Mouse (Mus musculus) heart, embryonic 14.5 days (tissue): ENCODE measurements around the gene Gm14391. TPM values are rescaled to one million over a fixed set of nuclear protein-coding genes. Genes with fewer than 3 reads are reported as not detected.
"Not testable (repeated sequence)": the region's sequence is repeated elsewhere in the genome, so short reads cannot be mapped to it uniquely, and the experiment has no call there.

ENCODE experiments used
- ATAC-seq: fragments of 200-750 bp; cut with Nextera tagmentation; 2 replicates; pipeline ENCODE4 v1.8.0; 2017; ENCODE audit warnings: low read depth, moderate TSS enrichment; ENCODE audit not compliant: insufficient number of reproducible peaks, insufficient read depth, low FRiP score
- H3K27ac ChIP-seq, 2 experiments: fragments of 200-500 bp in 1 of 2; fragments of 300-500 bp in 1 of 2; sonication (generic) in 1 of 2; replicated peaks in 1 of 2; 2 replicates each; pipeline ENCODE4 v1.5.1; 2012 to 2014; ENCODE audit warnings: low read depth in 2 of 2, low read length in 2 of 2, control low read depth in 1 of 2, mild to moderate bottlenecking in 1 of 2, mixed read lengths in 1 of 2; ENCODE audit not compliant: control insufficient read depth in 1 of 2, insufficient read depth in 1 of 2
- H3K27me3 ChIP-seq: fragments of 300-500 bp; sonication (generic); 2 replicates; pipeline ENCODE4 v1.6.1; 2014; ENCODE audit warnings: mild to moderate bottlenecking, low read length, control low read depth; ENCODE audit not compliant: control insufficient read depth, insufficient read depth
- H3K36me3 ChIP-seq: fragments of 300-500 bp; sonication (generic); 2 replicates; pipeline ENCODE4 v1.6.1; 2014; ENCODE audit warnings: mild to moderate bottlenecking, control low read depth, low read length, mixed read lengths; ENCODE audit not compliant: control insufficient read depth, insufficient read depth
- H3K4me1 ChIP-seq, 2 experiments: fragments of 200-500 bp in 1 of 2; fragments of 300-500 bp in 1 of 2; sonication (generic) in 1 of 2; 2 replicates each; pipeline ENCODE4 v1.6.1; 2012 to 2014; ENCODE audit warnings: low read length in 2 of 2, control low read depth in 1 of 2, mixed read lengths in 1 of 2; ENCODE audit not compliant: control insufficient read depth in 2 of 2, insufficient read depth in 2 of 2
- H3K4me2 ChIP-seq: fragments of 300-500 bp; sonication (generic); 2 replicates; pipeline ENCODE4 v1.6.1; 2014; ENCODE audit warnings: mild to moderate bottlenecking, low read length
- H3K4me3 ChIP-seq, 2 experiments: fragments of 200-500 bp in 1 of 2; fragments of 300-500 bp in 1 of 2; sonication (generic) in 1 of 2; 2 replicates each; pipeline ENCODE4 v1.5.1; 2012 to 2014; ENCODE audit warnings: low read length in 2 of 2, mild to moderate bottlenecking in 2 of 2, control low read depth in 1 of 2, low read depth in 1 of 2, moderate library complexity in 1 of 2; ENCODE audit not compliant: control insufficient read depth in 1 of 2, insufficient read depth in 1 of 2
- H3K9ac ChIP-seq: fragments of 300-500 bp; sonication (generic); 2 replicates; pipeline ENCODE4 v1.6.1; 2014; ENCODE audit warnings: mild to moderate bottlenecking, low read length
- H3K9me3 ChIP-seq: fragments of 300-500 bp; sonication (generic); 2 replicates; pipeline ENCODE4 v1.6.1; 2016; ENCODE audit warnings: low read length, control low read depth; ENCODE audit not compliant: control insufficient read depth
- WGBS: fragments of 180-500 bp; shearing (Covaris S2); extraction: QIAGEN DNeasy Blood & Tissue Kit; methylation state at CpG from one replicate; pipeline ENCODE4 v1.1.7; 2014; 5-methylcytosine and 5-hydroxymethylcytosine counted together
- polyA plus RNA-seq: library from polyadenylated mRNA; unstranded; fragments of >200 nt; fragmentation: Nextera tagmentation; extraction: Ambion mirVana; gene quantifications from 2 replicates; pipeline ENCODE4 v1.2.1, GENCODE M21; 2014

Gene Gm14391
- polyA plus RNA-seq, 1 experiment from 2014 or later, result 10.8 TPM

DNA sequence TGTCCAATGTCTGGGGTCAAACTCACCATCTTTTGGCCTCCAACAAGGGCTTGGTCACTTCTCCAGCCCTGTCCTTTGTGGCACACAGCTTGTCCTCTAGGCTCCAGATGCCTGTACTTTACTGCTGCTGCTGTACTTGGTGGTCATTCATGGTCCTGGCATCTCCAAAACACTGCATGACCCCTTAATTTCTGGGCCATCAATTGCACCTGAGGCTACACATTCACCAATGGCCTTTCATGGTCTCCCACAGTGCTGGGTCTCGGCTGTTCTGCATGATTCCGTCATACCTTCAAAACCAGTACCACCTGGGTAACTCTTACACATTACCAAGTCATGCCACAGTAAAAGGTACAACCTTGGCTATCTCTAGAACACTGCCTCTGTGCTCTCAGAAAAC is 39.8 kb downstream of the Gm14391 start:
- WGBS, result 73% methylated on average over 2 of the region's 2 CpGs
- not testable (repeated sequence) for H3K4me1 ChIP-seq, H3K4me3 ChIP-seq, H3K27ac ChIP-seq, H3K9me3 ChIP-seq, H3K36me3 ChIP-seq, ATAC-seq, H3K27me3 ChIP-seq, H3K9ac ChIP-seq, H3K4me2 ChIP-seq

DNA sequence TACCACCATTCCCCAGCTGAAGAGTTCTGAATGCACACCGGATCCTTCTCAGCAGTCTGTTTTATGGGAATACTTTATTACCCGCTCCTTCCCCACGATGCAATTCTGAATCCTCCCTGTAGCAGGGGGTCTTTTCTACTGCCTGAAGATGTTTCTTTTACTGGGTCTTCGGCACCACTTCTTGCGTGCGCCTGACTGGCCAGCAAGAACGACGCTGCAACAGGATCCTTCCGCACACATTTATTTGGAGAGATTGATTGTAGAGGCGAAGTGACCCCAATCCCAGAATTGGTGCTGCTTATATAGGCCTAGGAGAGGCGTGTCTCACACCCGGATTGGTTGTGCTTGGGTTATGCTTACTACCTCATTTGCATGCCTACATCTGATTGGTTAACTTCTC is 41.6 kb downstream of the Gm14391 start:
- ATAC-seq, H3K27ac ChIP-seq, H3K27me3 ChIP-seq, H3K9me3 ChIP-seq, H3K4me1 ChIP-seq, H3K9ac ChIP-seq, H3K4me2 ChIP-seq, H3K36me3 ChIP-seq, H3K4me3 ChIP-seq: not testable (repeated sequence)
- WGBS, result 92% methylated on average over 12 of the region's 12 CpGs

GRCm38 (mm10) chr2:175161438-175161837 is 45.3 kb downstream of the Gm14391 start:
- H3K9ac ChIP-seq, H3K4me1 ChIP-seq, H3K27me3 ChIP-seq, H3K4me2 ChIP-seq, ATAC-seq, H3K9me3 ChIP-seq, H3K36me3 ChIP-seq, H3K4me3 ChIP-seq, H3K27ac ChIP-seq: not testable (repeated sequence)
- WGBS, result 77% methylated on average over 4 of the region's 4 CpGs

DNA sequence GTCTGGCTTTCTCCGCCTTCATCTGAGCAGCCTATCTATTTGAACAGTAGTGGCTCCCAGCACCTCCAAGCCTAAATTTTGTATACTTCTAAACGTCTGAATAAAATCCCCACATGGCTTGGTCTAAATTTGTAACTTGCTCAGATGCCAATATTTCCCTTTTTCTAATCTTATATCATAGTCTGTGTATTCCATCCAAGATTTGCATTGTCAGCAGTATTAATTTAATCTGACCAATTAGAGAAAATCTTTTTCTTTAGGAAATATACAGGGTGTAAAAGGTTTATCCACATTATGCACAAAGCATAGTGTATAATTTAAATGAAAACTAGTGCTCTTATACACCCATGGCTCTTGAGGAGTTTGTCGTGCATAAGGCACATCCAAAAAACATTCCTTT is 48.1 kb downstream of the Gm14391 start:
- 71% methylated on average over 3 of the region's 3 CpGs for WGBS
- H3K9ac ChIP-seq, result no peak overlapping the region
- H3K4me2 ChIP-seq, result no peak overlapping the region

GRCm38 (mm10) chr2:175156696-175157095 is 50.0 kb downstream of the Gm14391 start:
- Histone ChIP-seq H3K27me3 (no peaks in the 10 kb centered on the region), H3K36me3 (no peaks in the 10 kb centered on the region), H3K27ac (no peak overlapping the region), H3K4me1 (no peaks in the 10 kb centered on the region), H3K4me3 (no peak overlapping the region), H3K9me3 (0 out of 2 replicates have a peak, but pooled peaks cover 2% of the 10 kb centered on the region), H3K4me2 (no peak overlapping the region), H3K9ac (no peak overlapping the region)
- no peak for ATAC-seq
- 86% methylated on average over 13 of the region's 13 CpGs for WGBS

More for the DNA sequence above, 48.1 kb downstream of the Gm14391 start:
- Histone ChIP-seq H3K9me3 (0 out of 2 replicates have a peak, but pooled peaks cover 2% of the 10 kb centered on the region), H3K36me3 (no peaks in the 10 kb centered on the region), H3K4me1 (no peaks in the 10 kb centered on the region), H3K27me3 (no peaks in the 10 kb centered on the region), H3K4me3 (no peak overlapping the region), H3K27ac (no peak overlapping the region)
- ATAC-seq, result no peak

DNA sequence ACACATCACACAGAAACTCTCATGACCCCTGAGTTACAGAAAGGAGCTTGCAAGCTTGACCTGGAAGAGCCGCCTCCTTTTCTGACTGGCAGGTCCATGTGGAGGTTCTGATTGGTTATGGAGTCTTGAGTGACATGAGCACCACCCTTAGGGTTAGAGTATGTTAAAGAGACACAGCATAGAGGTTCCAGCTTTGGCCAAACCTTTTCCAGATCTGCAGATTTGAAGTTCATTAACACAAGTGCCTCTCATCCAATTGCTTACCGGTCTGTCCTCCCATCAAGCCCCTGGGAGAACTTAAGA is 64.8 kb downstream of the Gm14391 start, which contains the start of gene Gm14399:
TSS of gene Gm14399 (minus strand) at position 20 of the 303 bp plus-strand sequence.
- H3K27me3 ChIP-seq, H3K9me3 ChIP-seq, H3K4me1 ChIP-seq, H3K27ac ChIP-seq, H3K36me3 ChIP-seq, ATAC-seq: not testable (repeated sequence)
- Histone ChIP-seq H3K4me2 (peak within 1 kb of the TSS; percentile 36), H3K9ac (peak within 1 kb of the TSS; percentile 50; the same call in 1 of the 2 replicates), H3K4me3 (peak within 1 kb of the TSS; percentile 45 to 69)
- 0% methylated on average over 1 of the region's 2 CpGs for WGBS

- not testable (repeated sequence) for H3K36me3 ChIP-seq, H3K4me1 ChIP-seq, ATAC-seq, H3K27me3 ChIP-seq, H3K27ac ChIP-seq, H3K9me3 ChIP-seq
- H3K9ac ChIP-seq, result peak overlapping the region; percentile 50; the same call in 1 of the 2 replicates
- 1% methylated on average over 24 of the region's 25 CpGs for WGBS
- peak overlapping the region; percentile 36 for H3K4me2 ChIP-seq
- peak overlapping the region; percentile 45 to 69 for H3K4me3 ChIP-seq
These were observed 65.4 kb downstream of the Gm14391 start for GRCm38 (mm10) chr2:175141118-175141992.
